Mouse (Mus musculus) gastrocnemius, postnatal 25 days (tissue): ENCODE measurements around the gene Gm3629. TPM values are rescaled to one million over a fixed set of nuclear protein-coding genes. Genes with fewer than 3 reads are reported as not detected.
"Not testable (repeated sequence)": the region's sequence is repeated elsewhere in the genome, so short reads cannot be mapped to it uniquely, and the experiment has no call there.

ENCODE experiments used
- DNase-seq: peaks from one replicate; pipeline ENCODE4 v3.0.0; 2022
- long read RNA-seq, 2 experiments: library from polyadenylated mRNA; stranded (forward); transcript quantifications; one replicate each; pipeline ENCODE4 v2.0.0; 2021
- total RNA-seq, 2 experiments: library from RNA; stranded (reverse); gene quantifications; 1 replicate in 1 of 2; 2 replicates in 1 of 2; pipeline ENCODE4 v1.2.3; 2021

Gene Gm3629
- under 1 TPM in 1 of 2 experiments, not detected in 1; 0.24 TPM for total RNA-seq
- long read RNA-seq, experiment 1: 0 reads
- long read RNA-seq, experiment 2: 0 reads

- not testable (repeated sequence) for DNase-seq
Measured at GRCm38 (mm10) chr14:6590513-6590912, at the start of gene Gm3629. Gene Gm3629, minus strand, starts transcription at chr14:6590613.

DNA sequence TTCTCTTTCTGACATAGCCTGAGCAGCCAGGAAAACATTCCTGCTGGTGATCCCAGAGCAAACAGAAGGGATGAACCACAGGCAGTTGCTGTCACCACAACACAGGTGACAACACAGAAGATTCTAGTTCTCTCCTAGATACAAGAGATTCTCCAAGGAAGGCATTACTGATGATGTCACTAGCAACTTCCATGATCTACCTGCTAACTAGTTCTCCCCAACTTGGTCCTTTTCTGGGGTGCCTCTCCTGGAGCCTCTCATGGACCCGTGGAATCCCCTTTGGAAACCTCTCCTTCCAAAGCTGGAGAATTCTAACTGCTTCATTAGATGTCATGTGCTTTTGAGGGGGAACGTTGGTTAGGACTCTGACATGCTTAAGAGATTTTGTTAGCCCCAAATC, 31.9 kb upstream of the Gm3629 start, which contains the start of gene Gm3460:
Gene Gm3460 (minus strand): TSS at position 101 of the 400 bp plus-strand sequence.
- not testable (repeated sequence) for DNase-seq

GRCm38 (mm10) chr14:6606436-6606835, 16.0 kb upstream of the Gm3629 start:
- peak; percentile 6 for DNase-seq

DNA sequence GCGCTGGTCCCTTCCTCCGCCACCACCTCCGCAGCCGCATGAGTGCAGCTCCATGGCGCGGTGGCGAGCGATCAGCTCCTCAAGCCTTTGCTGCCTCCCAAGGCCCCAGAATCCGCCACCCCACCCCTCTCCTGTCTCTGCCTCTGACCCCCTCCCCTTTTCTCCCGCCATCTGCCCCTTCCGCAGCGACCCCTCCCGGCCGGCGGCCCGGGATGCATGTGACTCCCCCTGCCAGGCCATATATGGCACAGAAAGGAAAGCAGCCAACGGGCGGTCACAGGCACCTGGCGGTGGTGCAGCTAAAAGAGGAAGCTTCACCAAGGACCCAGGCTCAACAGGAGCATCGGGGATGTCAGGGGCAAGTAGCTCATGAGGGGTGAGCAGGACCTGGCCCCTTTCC, 14.6 kb upstream of the Gm3629 start:
- DNase-seq: peak; percentile 4

GRCm38 (mm10) chr14:6604551-6604950, 14.1 kb upstream of the Gm3629 start:
- not testable (repeated sequence) for DNase-seq

GRCm38 (mm10) chr14:6537190-6537589, 53.2 kb downstream of the Gm3629 start, which contains the start of gene Gm8356:
Gene Gm8356, minus strand, starts transcription at chr14:6537290.
- DNase-seq: not testable (repeated sequence)

Other genes with a start within 250 kb of the Gm3629 start
- not detected for gene Gm3618, start 246.9 kb downstream of the Gm3629 start, total RNA-seq
- gene Gm16440, start 200.3 kb downstream of the Gm3629 start, total RNA-seq: not detected
- gene Gm3591, start 178.1 kb downstream of the Gm3629 start, total RNA-seq: under 1 TPM in 1 of 2 experiments, not detected in 1; 0.59 TPM
- not detected for gene Gm3594, start 146.0 kb downstream of the Gm3629 start, total RNA-seq
- not detected for gene Gm8356, start 53.3 kb downstream of the Gm3629 start, total RNA-seq
- not detected for gene Gm3460, start 31.8 kb upstream of the Gm3629 start, total RNA-seq
- not detected for gene Gm10251, start 93.6 kb upstream of the Gm3629 start, total RNA-seq
- gene Gm8050, start 129.6 kb upstream of the Gm3629 start, total RNA-seq: not detected
- under 1 TPM; 0.67 to 0.94 TPM for gene Gm3636, start 151.7 kb upstream of the Gm3629 start, total RNA-seq
- not detected for gene Gm8362, start 183.8 kb upstream of the Gm3629 start, total RNA-seq
- gene Gm3642, start 249.7 kb upstream of the Gm3629 start, total RNA-seq: not detected